Mouse (Mus musculus) megakaryocyte progenitor cell, adult 5-6 weeks (primary cell): ENCODE data around the gene Olfr474. TPM values are rescaled to one million over a fixed set of nuclear protein-coding genes. Genes with fewer than 3 reads are reported as not detected.

Experiments used
- ATAC-seq: replicated peaks from 2 replicates; pipeline ENCODE4 v1.8.0; 2016; ENCODE audit warnings: mild to moderate bottlenecking, moderate TSS enrichment, inconsistent platforms; ENCODE audit not compliant: poor library complexity
- total RNA-seq, 2 experiments: library from RNA; stranded (forward) in 1 of 2; stranded (reverse) in 1 of 2; fragments of 157-497, 149-512 nt in 1 of 2; fragments of 200-1000 nt in 1 of 2; gene quantifications; 2 replicates each; pipeline versions ENCODE4 v1.2.3 to v1.2.4; 2015 to 2017

The Olfr474 gene
- total RNA-seq (2015) (not detected in 2 replicates), total RNA-seq (2017) (not detected in 2 replicates)

DNA sequence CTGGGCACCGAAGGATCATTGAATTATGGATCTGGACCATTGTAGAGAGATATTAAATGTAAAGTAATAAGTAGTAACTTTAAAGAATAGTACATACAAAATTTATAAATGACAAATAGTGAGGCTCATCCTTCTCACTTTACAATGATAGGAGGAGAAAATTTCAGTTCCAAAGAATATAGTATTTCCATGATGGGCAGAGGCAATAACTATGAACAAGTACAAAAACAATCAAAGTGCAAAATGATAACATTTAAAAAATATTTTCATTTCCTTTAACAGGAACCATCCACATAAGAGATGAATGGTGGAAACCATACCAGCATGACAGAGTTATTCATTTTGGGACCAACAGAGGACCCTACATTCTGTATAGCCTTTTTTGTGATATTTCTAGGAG lies at the start of gene Olfr474:
Gene Olfr474 (plus strand): TSS at position 301 of the 400 bp plus-strand sequence.
- ATAC-seq, result no peak

- no peak for ATAC-seq
Measured at GRCm38 (mm10) chr7:107930146-107930545, 24.3 kb upstream of the Olfr474 start, which contains the start of gene Olfr473. Gene Olfr473, plus strand, starts transcription at chr7:107930446.

GRCm38 (mm10) chr7:107952539-107952938 lies 1.9 kb upstream of the Olfr474 start:
- ATAC-seq, result peak; percentile 54; the same call in 1 of the 2 replicates

DNA sequence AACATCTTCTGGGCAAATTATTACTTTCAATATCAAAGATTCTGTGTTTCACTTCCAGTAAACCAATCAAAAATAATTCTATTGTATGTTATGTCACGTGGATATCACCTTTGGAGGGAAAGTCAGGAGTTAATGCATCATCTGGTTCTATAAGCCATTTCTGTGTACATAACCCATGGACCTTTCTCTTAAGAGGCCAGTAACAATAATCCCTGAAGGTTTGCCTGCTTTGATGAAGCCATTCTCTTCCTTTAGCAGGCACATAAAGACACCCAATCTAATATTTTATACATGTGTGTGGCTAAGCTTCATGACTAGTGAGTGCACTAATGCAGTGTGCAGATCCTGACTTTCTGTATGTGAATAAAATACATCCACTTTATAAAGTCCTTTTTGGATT lies 10.1 kb downstream of the Olfr474 start, which contains the start of gene Olfr476:
Gene Olfr476 (plus strand): TSS at position 301 of the 400 bp plus-strand sequence.
- no peak for ATAC-seq

DNA sequence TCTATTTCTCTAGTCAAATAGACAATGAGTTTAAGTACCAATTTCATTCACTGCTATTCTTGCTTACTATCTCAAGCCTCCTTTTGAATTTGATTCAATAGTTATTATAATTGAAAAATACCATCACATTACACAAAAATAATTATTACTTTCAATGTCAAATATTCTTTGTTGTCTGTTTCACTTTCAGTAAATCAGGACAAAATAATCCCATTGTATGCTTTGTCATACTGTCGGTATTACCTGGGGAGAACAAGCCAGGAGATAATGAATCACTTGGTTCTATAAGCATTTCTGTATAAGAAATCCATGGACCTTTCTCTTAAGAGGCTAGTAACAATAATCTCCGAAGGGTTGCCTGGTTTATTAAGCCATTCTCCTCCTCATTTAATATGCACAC lies 31.9 kb downstream of the Olfr474 start, which contains the start of gene Olfr477:
Gene Olfr477 (plus strand): TSS at position 301 of the 400 bp plus-strand sequence.
- no peak for ATAC-seq

Other genes with a start within 250 kb of the Olfr474 start
- gene Cyb5r2, start 196.6 kb upstream of the Olfr474 start, total RNA-seq (2015), result not detected in 2 replicates
- gene Cyb5r2, start 196.6 kb upstream of the Olfr474 start, total RNA-seq (2017), result not detected in 2 replicates
- not detected in 2 replicates for gene Ovch2, start 153.4 kb upstream of the Olfr474 start, total RNA-seq (2015)
- not detected in 2 replicates for gene Ovch2, start 153.4 kb upstream of the Olfr474 start, total RNA-seq (2017)
- not detected in 2 replicates for gene Olfr467, start 142.4 kb upstream of the Olfr474 start, total RNA-seq (2015)
- gene Olfr467, start 142.4 kb upstream of the Olfr474 start, total RNA-seq (2017), result not detected in 2 replicates
- gene Olfr469, start 129.1 kb upstream of the Olfr474 start, total RNA-seq (2015), result not detected in 2 replicates
- not detected in 2 replicates for gene Olfr469, start 129.1 kb upstream of the Olfr474 start, total RNA-seq (2017)
- gene Olfr470, start 107.2 kb upstream of the Olfr474 start, total RNA-seq (2015), result not detected in 2 replicates
- not detected in 2 replicates for gene Olfr470, start 107.2 kb upstream of the Olfr474 start, total RNA-seq (2017)
- gene Olfr472, start 56.7 kb upstream of the Olfr474 start, total RNA-seq (2015), result not detected in 2 replicates
- not detected in 2 replicates for gene Olfr472, start 56.7 kb upstream of the Olfr474 start, total RNA-seq (2017)
- not detected in 2 replicates for gene Olfr473, start 24.2 kb upstream of the Olfr474 start, total RNA-seq (2015)
- not detected in 2 replicates for gene Olfr473, start 24.2 kb upstream of the Olfr474 start, total RNA-seq (2017)
- not detected in 2 replicates for gene Olfr476, start 10.2 kb downstream of the Olfr474 start, total RNA-seq (2015)
- gene Olfr476, start 10.2 kb downstream of the Olfr474 start, total RNA-seq (2017), result not detected in 2 replicates
- not detected in 2 replicates for gene Olfr477, start 32.0 kb downstream of the Olfr474 start, total RNA-seq (2015)
- gene Olfr477, start 32.0 kb downstream of the Olfr474 start, total RNA-seq (2017), result not detected in 2 replicates
- not detected in 2 replicates for gene Olfr478, start 79.3 kb downstream of the Olfr474 start, total RNA-seq (2015)
- gene Olfr478, start 79.3 kb downstream of the Olfr474 start, total RNA-seq (2017), result not detected in 2 replicates
- gene Olfr479, start 96.0 kb downstream of the Olfr474 start, total RNA-seq (2015), result not detected in 2 replicates
- not detected in 2 replicates for gene Olfr479, start 96.0 kb downstream of the Olfr474 start, total RNA-seq (2017)
- not detected in 2 replicates for gene Olfr480, start 112.7 kb downstream of the Olfr474 start, total RNA-seq (2015)
- not detected in 2 replicates for gene Olfr480, start 112.7 kb downstream of the Olfr474 start, total RNA-seq (2017)
- gene Olfr481, start 125.2 kb downstream of the Olfr474 start, total RNA-seq (2015), result not detected in 2 replicates
- not detected in 2 replicates for gene Olfr481, start 125.2 kb downstream of the Olfr474 start, total RNA-seq (2017)
- gene Olfr482, start 142.9 kb downstream of the Olfr474 start, total RNA-seq (2015), result not detected in 2 replicates
- 0.04 TPM in 1 of 2 replicates, not detected in the other for gene Olfr482, start 142.9 kb downstream of the Olfr474 start, total RNA-seq (2017)
- not detected in 2 replicates for gene Olfr483, start 146.2 kb downstream of the Olfr474 start, total RNA-seq (2015)
- gene Olfr483, start 146.2 kb downstream of the Olfr474 start, total RNA-seq (2017), result not detected in 2 replicates
- gene Olfr484, start 172.8 kb downstream of the Olfr474 start, total RNA-seq (2015), result not detected in 2 replicates
- gene Olfr484, start 172.8 kb downstream of the Olfr474 start, total RNA-seq (2017), result not detected in 2 replicates
- gene Olfr485, start 205.2 kb downstream of the Olfr474 start, total RNA-seq (2015), result not detected in 2 replicates
- gene Olfr485, start 205.2 kb downstream of the Olfr474 start, total RNA-seq (2017), result not detected in 2 replicates
- gene Olfr486, start 218.1 kb downstream of the Olfr474 start, total RNA-seq (2015), result not detected in 2 replicates
- gene Olfr486, start 218.1 kb downstream of the Olfr474 start, total RNA-seq (2017), result not detected in 2 replicates